In genomic region chr5:3728820-3729219, GRCm38 (mm10) we compare ENCODE assay signal across 25 mouse cellular contexts.
DNase-seq lines count a peak whose midpoint lies in the region; ATAC-seq lines count a peak whose summit lies in the region.
"Had no signal": no experiment of that assay in that cellular context is flagged by ENCODE, and none has a peak within 500 bp of the region (broad histone marks: within the 10 kb centered on the region; RNA-seq: fewer than 3 reads in every experiment).

No protein-coding gene starts in this region.

- H3K27me3 ChIP-seq in forebrain, embryonic 14.5 days (replicated peaks; ENCODE audit: control insufficient read depth, insufficient read depth, low read length) = no peaks in the 10 kb centered on the region
- no peaks in the 10 kb centered on the region for H3K27me3 ChIP-seq in forebrain, embryonic 13.5 days
- no peaks in the 10 kb centered on the region for H3K27me3 ChIP-seq in kidney, embryonic 14.5 days (ENCODE audit: control insufficient read depth, insufficient read depth, low read length)
- H3K27me3 ChIP-seq: CH12.LX; heart, embryonic 13.5 days; liver, embryonic 15.5 days had no signal

- H3K27ac ChIP-seq in forebrain, embryonic 14.5 days (ENCODE audit: low read depth, low read length) = no peak overlapping the region
- H3K27ac ChIP-seq in forebrain, embryonic 13.5 days = no peak overlapping the region
- no peak overlapping the region for H3K27ac ChIP-seq in kidney, embryonic 14.5 days (ENCODE audit: low read depth, low read length)
- H3K27ac ChIP-seq: embryonic facial prominence, embryonic 10.5 days; heart, adult 2 months; heart, embryonic 13.5 days; hindbrain, postnatal 0 days; liver, embryonic 15.5 days; macrophage had no signal

- peaks cover 15% of the 10 kb centered on the region; the same call in 1 of the 2 replicates for H3K36me3 ChIP-seq in forebrain, embryonic 14.5 days (ENCODE audit: control insufficient read depth, insufficient read depth, low read length)
- peaks cover 15% of the 10 kb centered on the region for H3K36me3 ChIP-seq in forebrain, embryonic 13.5 days (ENCODE audit: poor library complexity, severe bottlenecking)
- H3K36me3 ChIP-seq in kidney, embryonic 14.5 days (ENCODE audit: control insufficient read depth, insufficient read depth, low read length) = peaks cover 8% of the 10 kb centered on the region; the same call in 1 of the 2 replicates

- no peak overlapping the region for H3K4me2 ChIP-seq in forebrain, embryonic 14.5 days (ENCODE audit: low read length)
- no peak overlapping the region for H3K4me2 ChIP-seq in forebrain, embryonic 13.5 days
- H3K4me2 ChIP-seq in kidney, embryonic 14.5 days (replicated peaks; ENCODE audit: low read depth, low read length) = no peak overlapping the region
- H3K4me2 ChIP-seq: heart, embryonic 13.5 days; liver, embryonic 15.5 days had no signal

- no peak for ATAC-seq in forebrain, embryonic 14.5 days
- ATAC-seq in forebrain, embryonic 13.5 days = no peak
- no peak for ATAC-seq in kidney, embryonic 14.5 days (ENCODE audit: low FRiP score, low TSS enrichment)
- ATAC-seq: activated CD4-positive, CD25-positive, alpha-beta regulatory T cell, adult 4 months; hindbrain, postnatal 0 days had no signal

- no peak overlapping the region for H3K4me3 ChIP-seq in forebrain, embryonic 14.5 days (ENCODE audit: low read depth, low read length)
- H3K4me3 ChIP-seq in forebrain, embryonic 13.5 days = no peak overlapping the region
- no peak overlapping the region for H3K4me3 ChIP-seq in kidney, embryonic 14.5 days (ENCODE audit: low read length)
- H3K4me3 ChIP-seq: embryonic facial prominence, embryonic 10.5 days; heart, adult 2 months; heart, embryonic 13.5 days; liver, embryonic 15.5 days had no signal

- H3K4me1 ChIP-seq in forebrain, embryonic 14.5 days (ENCODE audit: control insufficient read depth, insufficient read depth, low read length) = no peaks in the 10 kb centered on the region
- H3K4me1 ChIP-seq in forebrain, embryonic 13.5 days = no peaks in the 10 kb centered on the region
- H3K4me1 ChIP-seq in kidney, embryonic 14.5 days (ENCODE audit: control insufficient read depth, insufficient read depth, low read length) = no peaks in the 10 kb centered on the region
- H3K4me1 ChIP-seq: embryonic facial prominence, embryonic 10.5 days; heart, embryonic 13.5 days; liver, embryonic 15.5 days had no signal

- 66% methylated on average over 5 of the region's 5 CpGs for WGBS in forebrain, embryonic 14.5 days
- WGBS in forebrain, embryonic 13.5 days = 70% methylated on average over 5 of the region's 5 CpGs
- WGBS in kidney, embryonic 14.5 days = 77% methylated on average over 5 of the region's 5 CpGs

- peak; percentile 10 for DNase-seq in forebrain, embryonic 14.5 days (ENCODE audit: low spot score)
- DNase-seq in kidney, postnatal 14 days = peak; percentile 14
- DNase-seq in retina, postnatal 1 day = peak; percentile 10
- DNase-seq in retina, embryonic 14.5 days (ENCODE audit: low spot score) = no peak
- no peak for DNase-seq in thymus, adult 18-20 months
- DNase-seq: adrenal gland, postnatal 14 days; B cell, adult 2 months; cerebellum, adult 9-10 months; gastrocnemius, postnatal 25 days; heart, adult 2 months; heart, postnatal 14 days; layer of hippocampus, adult 9-11 months; liver; right cerebral cortex, postnatal 14 days; spleen, adult 18-20 months had no signal

- H3K9ac ChIP-seq in forebrain, embryonic 14.5 days (ENCODE audit: low read length) = no peak overlapping the region
- no peak overlapping the region for H3K9ac ChIP-seq in forebrain, embryonic 13.5 days
- no peak overlapping the region for H3K9ac ChIP-seq in kidney, embryonic 14.5 days (ENCODE audit: low read depth, low read length)
- H3K9ac ChIP-seq: heart, embryonic 13.5 days; liver, embryonic 15.5 days had no signal

- H3K9me3 ChIP-seq in forebrain, embryonic 14.5 days (replicated peaks; ENCODE audit: control insufficient read depth, low read length) = no peaks in the 10 kb centered on the region
- H3K9me3 ChIP-seq in forebrain, embryonic 13.5 days (replicated peaks) = no peaks in the 10 kb centered on the region
- no peaks in the 10 kb centered on the region for H3K9me3 ChIP-seq in kidney, embryonic 14.5 days (ENCODE audit: control insufficient read depth, low read length)
- H3K9me3 ChIP-seq: embryonic facial prominence, embryonic 10.5 days; G1E; heart, embryonic 13.5 days; liver, embryonic 15.5 days had no signal

Comparison
In these comparisons a context has a peak if more than half of its experiments do, and no peak if none do; other contexts are left out.
1. DNase-seq: peak in forebrain, embryonic 14.5 days (single experiment), kidney, postnatal 14 days (single experiment) and retina, postnatal 1 day (single experiment); none in retina, embryonic 14.5 days (single experiment) and thymus, adult 18-20 months (0 of 2).